ENCODE assay signal across 27 mouse cellular contexts in genomic region chr17:66880969-66881701, GRCm38 (mm10).
DNase-seq lines count a peak whose midpoint lies in the region; ATAC-seq and TF ChIP-seq lines count a peak whose summit lies in the region.
"Had no signal": no experiment of that assay in that cellular context is flagged by ENCODE, and none has a peak within 500 bp of the region (broad histone marks: within the 10 kb centered on the region; RNA-seq: fewer than 3 reads in every experiment).

No protein-coding gene starts in this region.

- no peak overlapping the region for H3K4me2 ChIP-seq in stomach, embryonic 15.5 days
- H3K4me2 ChIP-seq in stomach, postnatal 0 days (replicated peaks; ENCODE audit: low read depth): no peak overlapping the region
- H3K4me2 ChIP-seq in liver, embryonic 15.5 days: no peak overlapping the region; the same call in 1 of the 2 replicates
- H3K4me2 ChIP-seq: embryonic facial prominence, embryonic 13.5 days; hindbrain, embryonic 15.5 days; limb, embryonic 15.5 days; midbrain, embryonic 13.5 days; neural tube, embryonic 15.5 days had no signal

- H3K4me1 ChIP-seq in stomach, embryonic 15.5 days: 0 out of 2 replicates have a peak, but pooled peaks cover 2% of the 10 kb centered on the region
- H3K4me1 ChIP-seq in stomach, postnatal 0 days (replicated peaks; ENCODE audit: control insufficient read depth, insufficient read depth): no peaks in the 10 kb centered on the region
- no peaks in the 10 kb centered on the region for H3K4me1 ChIP-seq in liver, embryonic 15.5 days (replicated peaks)
- peaks cover 5% of the 10 kb centered on the region; the same call in 1 of the 2 replicates for H3K4me1 ChIP-seq in midbrain, embryonic 10.5 days
- H3K4me1 ChIP-seq: hindbrain, embryonic 15.5 days; megakaryocyte, embryonic 14.5 days had no signal

- peak; percentile 58; the same call in 1 of the 2 replicates for ATAC-seq in stomach, embryonic 15.5 days (ENCODE audit: insufficient read depth, low FRiP score, low read depth)
- no peak for ATAC-seq in stomach, postnatal 0 days (ENCODE audit: low FRiP score, low TSS enrichment)
- ATAC-seq in liver, embryonic 15.5 days (ENCODE audit: insufficient read depth): peak; percentile 92
- ATAC-seq in erythroid progenitor cell, adult 5-6 weeks (replicated peaks; ENCODE audit: low FRiP score, poor library complexity, severe bottlenecking): no peak
- ATAC-seq: forebrain, embryonic 16.5 days; inflammation-experienced regulatory T-cells, adult 6 months; midbrain, embryonic 13.5 days had no signal

- TF ChIP-seq EP300 in stomach, postnatal 0 days (optimal IDR thresholded peaks at IDR 0.05): no peak

- TF ChIP-seq CTCF in stomach, postnatal 0 days (IDR thresholded peaks at IDR 0.05; ENCODE audit: low read depth): no peak

- H3K27me3 ChIP-seq in stomach, embryonic 15.5 days (replicated peaks): no peaks in the 10 kb centered on the region
- no peaks in the 10 kb centered on the region for H3K27me3 ChIP-seq in stomach, postnatal 0 days (ENCODE audit: control insufficient read depth, insufficient read depth, low read length)
- H3K27me3 ChIP-seq in liver, embryonic 15.5 days: no peaks in the 10 kb centered on the region
- H3K27me3 ChIP-seq in midbrain, embryonic 10.5 days (ENCODE audit: low read depth, poor library complexity, severe bottlenecking): no peaks in the 10 kb centered on the region
- H3K27me3 ChIP-seq: embryonic facial prominence, embryonic 13.5 days; hindbrain, embryonic 15.5 days; limb, embryonic 15.5 days; megakaryocyte, embryonic 14.5 days; midbrain, embryonic 13.5 days; neural tube, embryonic 15.5 days had no signal

- whole genome bisulfite sequencing in stomach, embryonic 15.5 days: 61% methylated on average over 9 of the region's 9 CpGs
- WGBS in stomach, postnatal 0 days: 74% methylated on average over 9 of the region's 9 CpGs
- whole genome bisulfite sequencing in liver, embryonic 15.5 days (ENCODE audit: insufficient replicate concordance): 57% methylated on average over 9 of the region's 9 CpGs
- WGBS in midbrain, embryonic 10.5 days: 87% methylated on average over 9 of the region's 9 CpGs

- no peak overlapping the region for H3K4me3 ChIP-seq in stomach, embryonic 15.5 days (replicated peaks)
- no peak overlapping the region for H3K4me3 ChIP-seq in stomach, postnatal 0 days (ENCODE audit: low read depth, low read length)
- no peak overlapping the region for H3K4me3 ChIP-seq in liver, embryonic 15.5 days (replicated peaks)
- no peak overlapping the region for H3K4me3 ChIP-seq in midbrain, embryonic 10.5 days
- H3K4me3 ChIP-seq: embryonic facial prominence, embryonic 13.5 days; hindbrain, embryonic 10.5 days; hindbrain, embryonic 15.5 days; limb, embryonic 10.5 days; limb, embryonic 15.5 days; megakaryocyte, embryonic 14.5 days; midbrain, embryonic 13.5 days; neural tube, embryonic 15.5 days had no signal

- H3K9me3 ChIP-seq in stomach, embryonic 15.5 days: no peaks in the 10 kb centered on the region
- H3K9me3 ChIP-seq in stomach, postnatal 0 days (ENCODE audit: control insufficient read depth, low read length): no peaks in the 10 kb centered on the region
- H3K9me3 ChIP-seq in liver, embryonic 15.5 days (replicated peaks): no peaks in the 10 kb centered on the region
- H3K9me3 ChIP-seq in midbrain, embryonic 10.5 days (replicated peaks): no peaks in the 10 kb centered on the region
- H3K9me3 ChIP-seq: embryonic facial prominence, embryonic 13.5 days; hindbrain, embryonic 10.5 days; hindbrain, embryonic 15.5 days; limb, embryonic 10.5 days; limb, embryonic 15.5 days; midbrain, embryonic 13.5 days; neural tube, embryonic 15.5 days had no signal

- DNase-seq in adrenal gland, postnatal 10 days: peak; percentile 10
- no peak for DNase-seq in adrenal gland, adult (ENCODE audit: inconsistent age in 2 of 2, low spot score in 1 of 2)
- no peak for DNase-seq in stomach, postnatal 0 days (ENCODE audit: low spot score)
- no peak for DNase-seq in midbrain, embryonic 10.5 days (ENCODE audit: low spot score)
- no peak for DNase-seq in cerebellum, adult 18-20 months
- DNase-seq: cerebellum, adult 9-10 months; heart, postnatal 14 days; kidney, adult 8-10 months; kidney, postnatal 14 days; layer of hippocampus, adult 9-11 months; lung, postnatal 36 days; right cerebral cortex, postnatal 4 days; thymus, postnatal 14 days had no signal

- H3K9ac ChIP-seq in stomach, embryonic 15.5 days: no peak overlapping the region
- H3K9ac ChIP-seq in stomach, postnatal 0 days (ENCODE audit: low read length): no peak overlapping the region
- no peak overlapping the region for H3K9ac ChIP-seq in liver, embryonic 15.5 days
- H3K9ac ChIP-seq: embryonic facial prominence, embryonic 13.5 days; hindbrain, embryonic 15.5 days; limb, embryonic 15.5 days; midbrain, embryonic 13.5 days; neural tube, embryonic 15.5 days had no signal

- no peaks in the 10 kb centered on the region for H3K36me3 ChIP-seq in stomach, embryonic 15.5 days
- H3K36me3 ChIP-seq in stomach, postnatal 0 days (ENCODE audit: control insufficient read depth, insufficient read depth, low read length): no peaks in the 10 kb centered on the region
- H3K36me3 ChIP-seq in liver, embryonic 15.5 days (replicated peaks): no peaks in the 10 kb centered on the region
- no peaks in the 10 kb centered on the region for H3K36me3 ChIP-seq in midbrain, embryonic 10.5 days
- H3K36me3 ChIP-seq: embryonic facial prominence, embryonic 13.5 days; G1E; hindbrain, embryonic 10.5 days; hindbrain, embryonic 15.5 days; limb, embryonic 10.5 days; limb, embryonic 15.5 days; midbrain, embryonic 13.5 days; neural tube, embryonic 15.5 days had no signal

- no peak overlapping the region for H3K27ac ChIP-seq in stomach, embryonic 15.5 days
- no peak overlapping the region for H3K27ac ChIP-seq in stomach, postnatal 0 days (replicated peaks)
- H3K27ac ChIP-seq in liver, embryonic 15.5 days (replicated peaks): peak overlapping the region; percentile 26; the same call in 1 of the 2 replicates
- no peak overlapping the region for H3K27ac ChIP-seq in midbrain, embryonic 10.5 days (replicated peaks)
- H3K27ac ChIP-seq: embryonic facial prominence, embryonic 13.5 days; hindbrain, embryonic 10.5 days; hindbrain, embryonic 15.5 days; limb, embryonic 10.5 days; limb, embryonic 15.5 days; midbrain, embryonic 13.5 days; neural tube, embryonic 15.5 days had no signal

Comparison
In these comparisons a context has a peak if more than half of its experiments do, and no peak if none do; other contexts are left out.
1. ATAC-seq: peak in stomach, embryonic 15.5 days (single experiment) and liver, embryonic 15.5 days (single experiment); none in stomach, postnatal 0 days (single experiment) and erythroid progenitor cell, adult 5-6 weeks (single experiment).